Mouse (Mus musculus) myocyte (in vitro differentiated cells): Measurements from ENCODE around the gene Slc24a2.

Experiments used
- E2F4 ChIP-seq: IDR thresholded peaks from one replicate; pipeline ENCODE4 v1.6.1; 2011; ENCODE audit warnings: mild to moderate bottlenecking, control low read depth, moderate library complexity; ENCODE audit not compliant: insufficient read depth
- MAX ChIP-seq: IDR thresholded peaks from one replicate; pipeline ENCODE4 v1.6.1; 2011; ENCODE audit warnings: low read depth, mild to moderate bottlenecking, control low read depth
- POLR2A ChIP-seq: IDR thresholded peaks from one replicate; pipeline ENCODE4 v1.6.1; 2011; ENCODE audit warnings: low read depth, mild to moderate bottlenecking, control low read depth, moderate library complexity; ENCODE audit not compliant: insufficient read length
- POLR2AphosphoS2 ChIP-seq: IDR thresholded peaks from one replicate; pipeline ENCODE4 v1.6.1; 2011; ENCODE audit warnings: low read depth, control low read depth; ENCODE audit not compliant: insufficient read length
- TCF12 ChIP-seq: IDR thresholded peaks from one replicate; pipeline ENCODE4 v1.6.1; 2011; ENCODE audit warnings: mild to moderate bottlenecking, control low read depth; ENCODE audit not compliant: poor library complexity, insufficient read depth, severe bottlenecking
- TCF3 ChIP-seq: IDR thresholded peaks from one replicate; pipeline ENCODE4 v1.6.1; 2011; ENCODE audit warnings: low read depth, control low read depth; ENCODE audit not compliant: insufficient read length
- USF1 ChIP-seq: IDR thresholded peaks from one replicate; pipeline ENCODE4 v1.6.1; 2011; ENCODE audit warnings: low read depth, mild to moderate bottlenecking, control low read depth, moderate library complexity

GRCm38 (mm10) chr4:87132525-87132924 is 97.8 kb downstream of the Slc24a2 start:
- TF ChIP-seq POLR2AphosphoS2 (no peak), TCF3 (no peak), POLR2A (no peak), MAX (no peak), USF1 (no peak), TCF12 (no peak), E2F4 (no peak)
